36 mouse cellular contexts compared by ENCODE assay signal in the genomic region with DNA sequence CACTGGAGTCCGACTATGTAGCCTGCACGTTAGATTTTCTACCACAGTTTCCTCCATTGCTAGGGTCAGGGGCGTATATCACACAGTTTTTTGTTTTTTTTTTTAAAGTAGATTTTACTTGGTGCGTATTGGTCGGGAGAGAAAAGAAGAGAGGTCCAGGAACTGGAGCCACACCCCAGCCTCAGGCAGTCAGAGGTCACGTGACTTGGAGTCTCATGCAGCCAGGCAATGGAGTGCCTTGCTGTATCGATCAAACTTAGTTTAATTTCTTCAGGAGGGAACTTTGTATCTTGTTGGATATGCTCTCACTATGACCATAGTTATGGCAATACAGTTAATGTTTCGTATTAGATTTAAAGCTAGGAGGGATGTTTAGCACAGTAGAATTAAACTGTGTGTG. TPM values are rescaled to one million over a fixed set of nuclear protein-coding genes. Genes with fewer than 3 reads are reported as not detected.
A peak's percentile ranks its signal among the peaks of the same experiment; 100 is the strongest.
DNase-seq lines count a peak whose midpoint lies in the region; ATAC-seq and TF ChIP-seq lines count a peak whose summit lies in the region.
"Had no signal": no experiment of that assay in that cellular context is flagged by ENCODE, and none has a peak within 500 bp of the region (broad histone marks: within the 10 kb centered on the region; RNA-seq: fewer than 3 reads in every experiment).

No protein-coding gene starts in this region.

- peaks cover 9% of the 10 kb centered on the region for H3K27me3 ChIP-seq in thymus, adult 2 months (ENCODE audit: control insufficient read depth, insufficient read depth, low read length)
- H3K27me3 ChIP-seq in CH12.LX (replicated peaks) (no peaks in the 10 kb centered on the region), MEL (ENCODE audit: control insufficient read depth in 1 of 2, insufficient read depth in 2 of 2, low read length in 2 of 2) (no peaks in the 10 kb centered on the region)
- H3K27me3 ChIP-seq in midbrain, embryonic 16.5 days (ENCODE audit: control insufficient read depth, insufficient read depth, low read depth, low read length), result peaks cover 9% of the 10 kb centered on the region

- TF ChIP-seq RAD21 in CH12.LX (IDR thresholded peaks at IDR 0.05; ENCODE audit: low read depth, low read length), result no peak
- TF ChIP-seq RAD21 in MEL (IDR thresholded peaks at IDR 0.05; ENCODE audit: low read depth, low read length), result no peak

- H3K79me2 ChIP-seq in CH12.LX (replicated peaks; ENCODE audit: control insufficient read depth, extremely low read depth, insufficient read depth, poor library complexity, severe bottlenecking), result no peaks in the 10 kb centered on the region
- no peaks in the 10 kb centered on the region for H3K79me2 ChIP-seq in MEL (ENCODE audit: control insufficient read depth, insufficient read depth, low read length, poor library complexity)

- no peak overlapping the region for H3K9ac ChIP-seq in CH12.LX (ENCODE audit: insufficient read depth, low read depth)
- no peak overlapping the region for H3K9ac ChIP-seq in MEL (ENCODE audit: control insufficient read depth, low read depth, low read length, poor library complexity, severe bottlenecking)
- no peak overlapping the region for H3K9ac ChIP-seq in midbrain, embryonic 16.5 days (ENCODE audit: low read depth, low read length)
- H3K9ac ChIP-seq: embryonic facial prominence, embryonic 13.5 days; forebrain, embryonic 12.5 days; forebrain, embryonic 15.5 days; heart, embryonic 13.5 days; hindbrain, embryonic 14.5 days had no signal

- no peak for ATAC-seq in midbrain, embryonic 16.5 days
- ATAC-seq: forebrain, embryonic 15.5 days; hindbrain, postnatal 0 days; inflammation-experienced regulatory T-cells, adult 6 months; intestine, embryonic 16.5 days; Patski had no signal

- in situ Hi-C loops in CH12.LX (cut with MboI; ENCODE audit: low pct_ligation_motif_present, low pct_unique_long_range_greater_than_20kb, low sequenced_read_pairs), result loop anchor here (10.0 kb wide), 1 partner anchor 317 kb away; the partner anchor contains the start of gene Mbl2

- dilution Hi-C loops in CH12.LX (cut with MboI; ENCODE audit: extremely low pct_ligation_motif_present, extremely low pct_unique_long_range_greater_than_20kb, low sequenced_read_pairs), result no loop called here

- 71% methylated on average over 8 of the region's 8 CpGs for WGBS in thymus, adult 2 months
- WGBS in midbrain, embryonic 16.5 days, result 62% methylated on average over 8 of the region's 8 CpGs

- no peaks in the 10 kb centered on the region for H3K36me3 ChIP-seq in thymus, adult 2 months (ENCODE audit: control insufficient read depth, insufficient read depth, low read length)
- H3K36me3 ChIP-seq in CH12.LX (replicated peaks in 1 of 2; ENCODE audit: control insufficient read depth in 1 of 2, insufficient read depth in 1 of 2, low read length in 1 of 2) (no peaks in the 10 kb centered on the region), MEL (ENCODE audit: control insufficient read depth in 1 of 2, insufficient read depth in 2 of 2, low read length in 2 of 2) (no peaks in the 10 kb centered on the region)
- no peaks in the 10 kb centered on the region for H3K36me3 ChIP-seq in midbrain, embryonic 16.5 days (ENCODE audit: control insufficient read depth, insufficient read depth, low read length)
- H3K36me3 ChIP-seq: embryonic facial prominence, embryonic 10.5 days; embryonic facial prominence, embryonic 13.5 days; forebrain, embryonic 12.5 days; forebrain, embryonic 15.5 days; heart, embryonic 10.5 days; heart, embryonic 13.5 days had no signal

- TF ChIP-seq EP300 in CH12.LX (IDR thresholded peaks at IDR 0.05; ENCODE audit: low read length) (no peak), MEL (IDR thresholded peaks at IDR 0.05; ENCODE audit: low read depth in 1 of 2, low read length in 2 of 2) (no peak)

- H3K4me1 ChIP-seq in thymus, adult 2 months (replicated peaks; ENCODE audit: control insufficient read depth, insufficient read depth, low read length), result no peaks in the 10 kb centered on the region
- H3K4me1 ChIP-seq in CH12.LX (ENCODE audit: control insufficient read depth in 1 of 2, insufficient read depth in 2 of 2) (no peaks in the 10 kb centered on the region), MEL (ENCODE audit: control insufficient read depth in 1 of 2, insufficient read depth in 2 of 2, low read length in 2 of 2) (no peaks in the 10 kb centered on the region)
- H3K4me1 ChIP-seq in midbrain, embryonic 16.5 days (ENCODE audit: control insufficient read depth, insufficient read depth, low read length), result peaks cover 11% of the 10 kb centered on the region

- TF ChIP-seq POLR2A in thymus, adult 2 months (IDR thresholded peaks at IDR 0.05; ENCODE audit: control insufficient read depth, extremely low read depth, insufficient read depth, low read length, poor library complexity), result no peak
- TF ChIP-seq POLR2A in CH12.LX (IDR thresholded peaks at IDR 0.05; ENCODE audit: low read depth, low read length), result no peak
- no peak for TF ChIP-seq POLR2A in MEL (IDR thresholded peaks at IDR 0.05; ENCODE audit: control insufficient read depth in 1 of 2, insufficient read depth in 1 of 2, low read depth in 1 of 2, low read length in 2 of 2, poor library complexity in 1 of 2)

- H3K9me3 ChIP-seq in CH12.LX (replicated peaks; ENCODE audit: low read length), result no peaks in the 10 kb centered on the region
- no peaks in the 10 kb centered on the region for H3K9me3 ChIP-seq in MEL (replicated peaks; ENCODE audit: insufficient read depth, low read length)
- H3K9me3 ChIP-seq in midbrain, embryonic 16.5 days (replicated peaks; ENCODE audit: control insufficient read depth, low read length, poor library complexity, severe bottlenecking), result no peaks in the 10 kb centered on the region
- H3K9me3 ChIP-seq: embryonic facial prominence, embryonic 10.5 days; embryonic facial prominence, embryonic 13.5 days; forebrain, embryonic 12.5 days; forebrain, embryonic 15.5 days; heart, embryonic 10.5 days; heart, embryonic 13.5 days had no signal

- no peak overlapping the region for H3K27ac ChIP-seq in thymus, adult 2 months (ENCODE audit: control insufficient read depth, insufficient read depth, low read length)
- H3K27ac ChIP-seq in CH12.LX (ENCODE audit: insufficient read depth, low read depth) (no peak overlapping the region), MEL (ENCODE audit: control insufficient read depth, low read depth, low read length) (no peak overlapping the region)
- H3K27ac ChIP-seq in midbrain, embryonic 16.5 days (ENCODE audit: low read length), result no peak overlapping the region
- H3K27ac ChIP-seq: embryonic facial prominence, embryonic 10.5 days; embryonic facial prominence, embryonic 13.5 days; forebrain, embryonic 12.5 days; forebrain, embryonic 15.5 days; heart, adult 2 months; heart, embryonic 10.5 days; heart, embryonic 13.5 days; hindbrain, embryonic 14.5 days; hindbrain, postnatal 0 days had no signal

- DNase-seq in thymus, postnatal 14 days, result peak; percentile 15
- no peak for DNase-seq in thymus, adult 2 months
- DNase-seq in CH12.LX (ENCODE audit: extremely low read depth) (no peak), MEL (ENCODE audit: low read depth, low spot score) (no peak), ZHBTc4 (ENCODE audit: low read depth, low spot score) (peak; percentile 81)
- DNase-seq in frontal cortex, postnatal 25 days (ENCODE audit: low spot score in 2 of 2), result no peak
- DNase-seq in left cerebral cortex, adult 18-20 months (ENCODE audit: low spot score in 2 of 2), result no peak
- DNase-seq: adrenal gland, postnatal 10 days; B cell, adult 2 months; cerebellum, adult 11 months; cerebellum, adult 2 months; cerebellum, adult 9-11 months; cerebellum, postnatal 25 days; embryo, embryonic 11 days; gastrocnemius, postnatal 10 days; gastrocnemius, postnatal 36 days; heart, adult 2 months; heart, postnatal 14 days; heart, postnatal 4 days had no signal

- no peak overlapping the region for H3K4me2 ChIP-seq in CH12.LX (ENCODE audit: insufficient read depth, low read depth, poor library complexity, severe bottlenecking)
- H3K4me2 ChIP-seq in midbrain, embryonic 16.5 days (ENCODE audit: low read length), result no peak overlapping the region
- H3K4me2 ChIP-seq: embryonic facial prominence, embryonic 13.5 days; forebrain, embryonic 12.5 days; forebrain, embryonic 15.5 days; heart, embryonic 13.5 days; hindbrain, embryonic 14.5 days had no signal

- no peak overlapping the region for H3K4me3 ChIP-seq in thymus, adult 2 months (ENCODE audit: control insufficient read depth, insufficient read depth, low read length)
- no peak overlapping the region for H3K4me3 ChIP-seq in CH12.LX (replicated peaks in 1 of 3; ENCODE audit: low read depth in 2 of 3, low read length in 2 of 3, poor library complexity in 1 of 3)
- H3K4me3 ChIP-seq in MEL (ENCODE audit: control insufficient read depth in 1 of 2, insufficient read depth in 1 of 2, low read depth in 2 of 2, low read length in 2 of 2), result no peak overlapping the region
- H3K4me3 ChIP-seq in midbrain, embryonic 16.5 days (ENCODE audit: low read depth, low read length), result no peak overlapping the region
- H3K4me3 ChIP-seq: embryonic facial prominence, embryonic 10.5 days; embryonic facial prominence, embryonic 13.5 days; erythroblast, embryonic 14.5 days; forebrain, embryonic 12.5 days; forebrain, embryonic 15.5 days; heart, adult 2 months; heart, embryonic 10.5 days; heart, embryonic 13.5 days had no signal

- TF ChIP-seq CTCF in thymus, adult 2 months (IDR thresholded peaks at IDR 0.05; ENCODE audit: borderline replicate concordance, control insufficient read depth, extremely low read depth, insufficient read depth, low read length, poor library complexity), result no peak
- TF ChIP-seq CTCF in CH12.LX (conservative IDR thresholded peaks at IDR 0.05 in 1 of 2, IDR thresholded peaks at IDR 0.05 in 1 of 2; ENCODE audit: low read depth in 2 of 2, low read length in 2 of 2) (no peak), MEL (IDR thresholded peaks at IDR 0.05 in 2 of 3, conservative IDR thresholded peaks at IDR 0.05 in 1 of 3; ENCODE audit: control insufficient read depth in 1 of 3, insufficient read depth in 1 of 3, low read depth in 2 of 3, low read length in 3 of 3, poor library complexity in 1 of 3, severe bottlenecking in 1 of 3) (no peak)

TF ChIP-seq in CH12.LX, 34 proteins besides CTCF, POLR2A, EP300 and RAD21 (continues in another document):
- TF ChIP-seq USF1 (IDR thresholded peaks at IDR 0.05; ENCODE audit: low read depth, low read length), result peak; percentile 59
- no peak for TF ChIP-seq MXI1 (IDR thresholded peaks at IDR 0.05; ENCODE audit: low read depth, low read length)

TF ChIP-seq in MEL, 35 proteins besides CTCF, POLR2A, EP300 and RAD21:
- peak; percentile 59; the same call in 1 of the 2 replicates for TF ChIP-seq USF1 (IDR thresholded peaks at IDR 0.05; ENCODE audit: low read depth, low read length)
- no peak for TF ChIP-seq RCOR1 (IDR thresholded peaks at IDR 0.05; ENCODE audit: low read depth, low read length)
TF ChIP-seq in MEL: peak in this region for 1.

RNA-seq across cellular contexts. Expression of gene Dkk1, which starts 2.8 kb away (rescaled TPM):
- polyA plus RNA-seq in thymus, adult 2 months (2012; rRNA removed), result 0.31 and 0.32 TPM in 2 replicates
- total RNA-seq in CH12.LX (2012; rRNA removed), result not detected in 2 replicates
- total RNA-seq in CH12.LX (2014; rRNA removed), result not detected in 2 replicates
- not detected in 2 replicates for polyA plus RNA-seq in CH12.LX (2012; ENCODE audit: insufficient read length, low read depth)
- total RNA-seq in MEL (2012; rRNA removed), result not detected in 2 replicates
- polyA plus RNA-seq in MEL (2012; ENCODE audit: insufficient read depth in 1 of 2, insufficient read length in 2 of 2, low read depth in 1 of 2, low replicate concordance in 2 of 2, missing spikeins in 1 of 2), result not detected
- polyA plus RNA-seq in midbrain, embryonic 16.5 days (2015; fragmentation: Nextera tagmentation; extraction: Ambion mirVana), result 1.6 and 2.1 TPM in 2 replicates
- not detected for total RNA-seq in left cerebral cortex, adult 18-20 months (2021)
- total RNA-seq: adrenal gland, adult 18-20 months; common myeloid progenitor, adult 5-6 weeks; gastrocnemius, adult 18-20 months; gastrocnemius, postnatal 36 days; granulocyte monocyte progenitor cell, adult 5-6 weeks; heart, adult 2 months; heart, postnatal 14 days; heart, postnatal 4 days had no signal
- polyA plus RNA-seq: erythroblast, embryonic 14.5 days; heart, adult 2 months; inflammation-experienced regulatory T-cells, adult 6 months; Patski had no signal

Comparison
In these comparisons a context has a peak if more than half of its experiments do, and no peak if none do; other contexts are left out.
1. DNase-seq: peak in thymus, postnatal 14 days (single experiment) and ZHBTc4 (single experiment); none in thymus, adult 2 months (single experiment), CH12.LX (single experiment), MEL (single experiment), frontal cortex, postnatal 25 days (0 of 2) and left cerebral cortex, adult 18-20 months (0 of 2).